Mouse (Mus musculus) ES-E14 (cell line): ENCODE data around the gene Golph3.

Experiments used
- HCFC1 ChIP-seq: IDR thresholded peaks from 2 replicates; pipeline ENCODE4 v1.6.1; 2012; ENCODE audit warnings: low read length, inconsistent platforms, borderline replicate concordance; ENCODE audit not compliant: insufficient read depth
- MAFK ChIP-seq: IDR thresholded peaks from 2 replicates; pipeline ENCODE4 v1.6.1; 2014; ENCODE audit warnings: mild to moderate bottlenecking, low read depth, low read length, inconsistent platforms; ENCODE audit not compliant: insufficient read depth
- ZNF384 ChIP-seq: IDR thresholded peaks from 2 replicates; pipeline ENCODE4 v1.6.1; 2012; ENCODE audit warnings: low read depth, low read length, inconsistent platforms

GRCm38 (mm10) chr15:12330892-12331291, 9.6 kb downstream of the Golph3 start:
- TF ChIP-seq MAFK (no peak), ZNF384 (no peak), HCFC1 (no peak)
